Mouse (Mus musculus) MEL (cell line): ENCODE results near the gene Tmem202.

ENCODE experiments used
- E2F4 ChIP-seq: IDR thresholded peaks from 2 replicates; pipeline ENCODE4 v1.6.1; 2011; ENCODE audit warnings: low read depth, low read length, improper control_type of control experiment, borderline replicate concordance
- POLR2A ChIP-seq, 2 experiments: IDR thresholded peaks; 2 replicates each; pipeline ENCODE4 v1.6.1; 2011 to 2012; ENCODE audit warnings: low read length in 2 of 2, mild to moderate bottlenecking in 2 of 2, control low read depth in 1 of 2, improper control_type of control experiment in 1 of 2, low read depth in 1 of 2, moderate library complexity in 1 of 2; ENCODE audit not compliant: control insufficient read depth in 1 of 2, insufficient read depth in 1 of 2, poor library complexity in 1 of 2
- TAL1 ChIP-seq: IDR thresholded peaks from 2 replicates; pipeline ENCODE4 v1.6.1; 2012; ENCODE audit warnings: mild to moderate bottlenecking, inconsistent platforms, low read length, moderate library complexity, mixed read lengths

GRCm38 (mm10) chr9:59584871-59585308 lies 45.2 kb upstream of the Tmem202 start:
- TF ChIP-seq POLR2A (IDR thresholded peaks at IDR 0.05; ENCODE audit: control insufficient read depth in 1 of 2, insufficient read depth in 1 of 2, low read depth in 1 of 2, low read length in 2 of 2, poor library complexity in 1 of 2) = no peak
- no peak for TF ChIP-seq E2F4
- no peak for TF ChIP-seq TAL1
